Mouse (Mus musculus) hindbrain, embryonic 14.5 days (tissue): ENCODE measurements around the gene Cdca4. TPM values are rescaled to one million over a fixed set of nuclear protein-coding genes. Genes with fewer than 3 reads are reported as not detected.
"Not testable (repeated sequence)": the region's sequence is repeated elsewhere in the genome, so short reads cannot be mapped to it uniquely, and the experiment has no call there.

Experiments used
- ATAC-seq: fragments of 200-750 bp; cut with Nextera tagmentation; 2 replicates; pipeline ENCODE4 v1.8.0; 2017; ENCODE audit warnings: moderate number of reproducible peaks, mild to moderate bottlenecking, moderate TSS enrichment, moderate library complexity; ENCODE audit not compliant: low FRiP score
- DNase-seq: peaks from one replicate; pipeline ENCODE4 v3.0.0-alpha.2; 2015; ENCODE audit warnings: low spot score
- H3K27ac ChIP-seq: fragments of 300-500 bp; sonication (generic); 2 replicates; pipeline ENCODE4 v1.5.1; 2014; ENCODE audit warnings: mild to moderate bottlenecking, moderate library complexity
- H3K27me3 ChIP-seq: fragments of 300-500 bp; sonication (generic); 2 replicates; pipeline ENCODE4 v1.6.1; 2014; ENCODE audit warnings: mild to moderate bottlenecking, low read length, mixed read lengths; ENCODE audit not compliant: control insufficient read depth, insufficient read depth
- H3K36me3 ChIP-seq: fragments of 300-500 bp; sonication (generic); replicated peaks from 2 replicates; pipeline ENCODE4 v1.6.1; 2014; ENCODE audit not compliant: control insufficient read depth, insufficient read depth
- H3K4me1 ChIP-seq: fragments of 300-500 bp; sonication (generic); replicated peaks from 2 replicates; pipeline ENCODE4 v1.6.1; 2014; ENCODE audit warnings: antibody characterized with exemption, low read length, mixed read lengths; ENCODE audit not compliant: control insufficient read depth, insufficient read depth
- H3K4me2 ChIP-seq: fragments of 300-500 bp; sonication (generic); replicated peaks from 2 replicates; pipeline ENCODE4 v1.6.1; 2014; ENCODE audit warnings: mild to moderate bottlenecking, moderate library complexity
- H3K4me3 ChIP-seq: fragments of 300-500 bp; sonication (generic); replicated peaks from 2 replicates; pipeline ENCODE4 v1.5.1; 2014; ENCODE audit warnings: mild to moderate bottlenecking, low read length
- H3K9ac ChIP-seq: fragments of 300-500 bp; sonication (generic); 2 replicates; pipeline ENCODE4 v1.6.1; 2014
- H3K9me3 ChIP-seq: fragments of 300-500 bp; sonication (generic); 2 replicates; pipeline ENCODE4 v1.6.1; 2016; ENCODE audit warnings: low read length; ENCODE audit not compliant: control insufficient read depth
- WGBS: fragments of 180-500 bp; shearing (Covaris S2); extraction: QIAGEN DNeasy Blood & Tissue Kit; methylation state at CpG from one replicate; pipeline ENCODE4 v1.1.7; 2014; 5-methylcytosine and 5-hydroxymethylcytosine counted together
- polyA plus RNA-seq: library from polyadenylated mRNA; unstranded; fragments of >200 nt; fragmentation: Nextera tagmentation; extraction: Ambion mirVana; gene quantifications from 2 replicates; pipeline ENCODE4 v1.2.1, GENCODE M21; 2014

The Cdca4 gene
- polyA plus RNA-seq, 1 experiment from 2014 or later: 39.1 TPM

- 81% methylated on average over 11 of the region's 11 CpGs for WGBS
- no peak for ATAC-seq
- H3K9me3 ChIP-seq: no peaks in the 10 kb centered on the region
Observed at GRCm38 (mm10) chr12:112849235-112850022, 20.2 kb upstream of the Cdca4 start.

GRCm38 (mm10) chr12:112847880-112848279 is 18.7 kb upstream of the Cdca4 start:
- 95% methylated on average over 2 of the region's 2 CpGs for WGBS
- no peak for ATAC-seq
- DNase-seq: no peak

More at GRCm38 (mm10) chr12:112849235-112850022, 20.2 kb upstream of the Cdca4 start:
- Histone ChIP-seq H3K4me2 (no peak overlapping the region), H3K4me3 (no peak overlapping the region), H3K36me3 (no peaks in the 10 kb centered on the region), H3K27me3 (no peaks in the 10 kb centered on the region), H3K27ac (no peak overlapping the region), H3K9ac (no peak overlapping the region), H3K4me1 (no peaks in the 10 kb centered on the region)
- no peak for DNase-seq

GRCm38 (mm10) chr12:112843803-112844202 is 14.6 kb upstream of the Cdca4 start:
- H3K9ac ChIP-seq: no peak overlapping the region
- ATAC-seq (no peak; the same call in 1 of the 2 replicates), DNase-seq (peak; percentile 86)
- no peak overlapping the region for H3K27ac ChIP-seq
- no peak overlapping the region for H3K4me2 ChIP-seq
- 12% methylated on average over 3 of the region's 3 CpGs for WGBS
- 0 out of 2 replicates have a peak, but pooled peaks cover 1% of the 10 kb centered on the region for H3K9me3 ChIP-seq
- H3K27me3 ChIP-seq: no peaks in the 10 kb centered on the region
- no peak overlapping the region for H3K4me3 ChIP-seq
- no peaks in the 10 kb centered on the region for H3K4me1 ChIP-seq
- H3K36me3 ChIP-seq: no peaks in the 10 kb centered on the region

More at GRCm38 (mm10) chr12:112847880-112848279, 18.7 kb upstream of the Cdca4 start:
- Histone ChIP-seq H3K27me3 (no peaks in the 10 kb centered on the region), H3K9ac (no peak overlapping the region), H3K4me2 (no peak overlapping the region), H3K27ac (no peak overlapping the region), H3K9me3 (no peaks in the 10 kb centered on the region), H3K36me3 (no peaks in the 10 kb centered on the region), H3K4me1 (no peaks in the 10 kb centered on the region), H3K4me3 (no peak overlapping the region)

- H3K4me1 ChIP-seq: not testable (repeated sequence)
- 93% methylated on average over 2 of the region's 2 CpGs for WGBS
Observed at GRCm38 (mm10) chr12:112842128-112842527, 12.9 kb upstream of the Cdca4 start.

GRCm38 (mm10) chr12:112841338-112841892 is 12.2 kb upstream of the Cdca4 start:
- H3K9ac ChIP-seq, H3K9me3 ChIP-seq, DNase-seq, ATAC-seq, H3K27ac ChIP-seq, H3K4me1 ChIP-seq, H3K27me3 ChIP-seq, H3K36me3 ChIP-seq, H3K4me3 ChIP-seq, H3K4me2 ChIP-seq: not testable (repeated sequence)
- 73% methylated on average over 4 of the region's 4 CpGs for WGBS

More at GRCm38 (mm10) chr12:112842128-112842527, 12.9 kb upstream of the Cdca4 start:
- not testable (repeated sequence) for H3K4me2 ChIP-seq, ATAC-seq, H3K4me3 ChIP-seq, H3K9ac ChIP-seq, H3K27me3 ChIP-seq, H3K27ac ChIP-seq, DNase-seq, H3K36me3 ChIP-seq, H3K9me3 ChIP-seq

GRCm38 (mm10) chr12:112840209-112841086 is 11.2 kb upstream of the Cdca4 start:
- H3K9me3 ChIP-seq: 0 out of 2 replicates have a peak, but pooled peaks cover 4% of the 10 kb centered on the region
- no peak overlapping the region for H3K27ac ChIP-seq
- 86% methylated on average over 25 of the region's 25 CpGs for whole genome bisulfite sequencing
- no peaks in the 10 kb centered on the region for H3K4me1 ChIP-seq
- no peak for DNase-seq
- H3K9ac ChIP-seq: no peak overlapping the region
- no peaks in the 10 kb centered on the region for H3K27me3 ChIP-seq
- no peak overlapping the region for H3K4me2 ChIP-seq
- ATAC-seq: no peak
- no peaks in the 10 kb centered on the region for H3K36me3 ChIP-seq
- H3K4me3 ChIP-seq: no peak overlapping the region

- H3K4me1 ChIP-seq: peaks cover 15% of the 10 kb centered on the region
- 75% methylated on average over 2 of the region's 2 CpGs for WGBS
- peaks cover 8% of the 10 kb centered on the region; the same call in 1 of the 2 replicates for H3K36me3 ChIP-seq
- no peak for DNase-seq
- no peak overlapping the region for H3K4me2 ChIP-seq
- ATAC-seq: no peak
- H3K9ac ChIP-seq: no peak overlapping the region
- 0 out of 2 replicates have a peak, but pooled peaks cover 4% of the 10 kb centered on the region for H3K9me3 ChIP-seq
- H3K4me3 ChIP-seq: no peak overlapping the region
- H3K27ac ChIP-seq: no peak overlapping the region
- H3K27me3 ChIP-seq: no peaks in the 10 kb centered on the region
Observed at GRCm38 (mm10) chr12:112835046-112835445, 5.8 kb upstream of the Cdca4 start.

GRCm38 (mm10) chr12:112833527-112833926 is 4.3 kb upstream of the Cdca4 start:
- ATAC-seq (no peak), DNase-seq (no peak)
- Histone ChIP-seq H3K4me2 (no peak overlapping the region), H3K4me1 (peaks cover 15% of the 10 kb centered on the region), H3K36me3 (peaks cover 8% of the 10 kb centered on the region; the same call in 1 of the 2 replicates), H3K4me3 (no peak overlapping the region), H3K27me3 (no peaks in the 10 kb centered on the region), H3K9me3 (no peaks in the 10 kb centered on the region), H3K27ac (no peak overlapping the region), H3K9ac (no peak overlapping the region)
- 84% methylated on average over 6 of the region's 6 CpGs for WGBS

- H3K9me3 ChIP-seq: no peaks in the 10 kb centered on the region
- H3K9ac ChIP-seq: no peak overlapping the region
- no peaks in the 10 kb centered on the region for H3K27me3 ChIP-seq
- DNase-seq (no peak), ATAC-seq (no peak)
- H3K27ac ChIP-seq: no peak overlapping the region
- peaks cover 13% of the 10 kb centered on the region for H3K36me3 ChIP-seq
- no peak overlapping the region for H3K4me3 ChIP-seq
- WGBS: 93% methylated on average over 5 of the region's 5 CpGs
- peaks cover 25% of the 10 kb centered on the region for H3K4me1 ChIP-seq
- no peak overlapping the region for H3K4me2 ChIP-seq
Observed at GRCm38 (mm10) chr12:112832411-112832810, 3.2 kb upstream of the Cdca4 start.
